Mouse (Mus musculus) right cerebral cortex, postnatal 25 days (tissue): ENCODE data around the gene Hap1.
"Not testable (repeated sequence)": the region's sequence is repeated elsewhere in the genome, so short reads cannot be mapped to it uniquely, and the experiment has no call there.

Experiments used
- DNase-seq: peaks from one replicate; pipeline ENCODE4 v3.0.0; 2022

The Hap1 gene

DNA sequence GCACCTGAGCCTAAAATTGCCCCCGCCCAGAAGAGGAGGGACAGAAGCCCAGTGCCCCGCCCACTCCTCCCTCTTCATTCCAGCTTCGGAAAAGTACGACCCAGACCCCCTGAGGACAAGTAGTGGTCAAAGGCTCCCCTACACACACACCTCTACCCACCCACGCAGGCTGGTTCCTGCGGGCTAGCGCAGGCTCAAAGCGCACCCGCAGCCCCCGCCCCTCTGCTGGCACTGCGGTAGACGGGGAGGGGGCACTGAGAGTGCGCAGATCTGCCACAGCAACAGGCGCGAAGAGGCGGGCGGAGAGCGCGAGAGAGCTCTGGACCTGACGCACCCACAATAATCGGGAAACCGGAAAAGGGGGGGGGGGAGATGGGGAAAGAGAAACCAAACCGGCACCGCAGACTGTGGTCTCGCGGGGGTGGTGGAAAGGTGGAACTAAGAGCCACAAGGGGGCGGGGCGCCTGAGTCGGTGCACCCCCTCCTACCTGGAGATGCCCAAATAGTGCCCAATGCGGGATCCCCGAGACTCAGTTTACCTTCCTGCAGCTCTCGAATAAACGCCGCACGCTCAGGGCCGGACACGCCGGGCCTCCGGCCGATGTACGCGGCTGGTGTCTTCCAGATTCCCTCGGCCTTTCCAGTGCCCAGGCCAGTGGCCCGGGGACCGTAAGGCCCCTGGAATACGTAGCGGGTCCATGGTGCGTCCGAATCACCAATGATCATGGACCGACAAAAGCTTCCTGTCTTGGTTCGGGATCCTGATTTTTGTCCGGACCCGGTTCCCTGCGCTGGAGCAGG is 577 bp downstream of the Hap1 start:
- peak; percentile 61 for DNase-seq

DNA sequence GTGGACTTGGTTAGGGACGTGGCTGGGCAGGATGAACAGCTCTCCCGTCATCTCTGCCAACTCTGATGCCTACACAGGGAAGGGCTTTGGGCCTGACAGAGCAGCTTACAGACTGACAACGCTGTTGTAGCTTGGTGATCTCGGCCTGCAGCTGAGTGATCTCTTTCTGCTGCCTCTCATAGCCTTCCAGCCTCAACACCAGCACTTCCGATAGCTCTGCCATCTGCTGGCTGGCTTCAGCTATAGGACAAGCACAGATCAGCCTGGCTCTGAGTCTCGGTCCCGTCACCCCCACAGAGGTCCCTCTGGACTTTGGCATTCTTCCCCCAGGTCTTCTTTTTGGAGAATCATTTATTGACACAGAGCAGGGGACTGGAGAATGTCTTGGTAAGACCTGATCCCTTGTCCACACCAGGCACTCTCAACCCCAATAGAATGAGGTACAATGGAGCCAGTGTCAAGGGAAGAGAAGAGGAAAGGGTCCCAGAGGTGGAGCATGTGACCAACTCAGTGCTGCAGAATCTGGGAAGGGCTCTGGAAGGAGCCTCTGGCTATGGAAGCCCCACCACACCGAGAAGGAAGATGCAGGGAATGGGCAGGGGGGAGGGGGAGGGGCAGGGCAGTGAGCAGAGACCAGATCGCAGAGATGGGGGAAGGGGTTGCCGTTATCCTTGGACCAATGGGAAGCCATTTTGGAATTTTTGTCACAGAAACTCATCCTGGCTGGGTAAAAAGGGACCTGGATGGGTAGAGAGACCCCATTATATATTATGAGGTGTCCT is 3.7 kb downstream of the Hap1 start:
- DNase-seq: no peak

DNA sequence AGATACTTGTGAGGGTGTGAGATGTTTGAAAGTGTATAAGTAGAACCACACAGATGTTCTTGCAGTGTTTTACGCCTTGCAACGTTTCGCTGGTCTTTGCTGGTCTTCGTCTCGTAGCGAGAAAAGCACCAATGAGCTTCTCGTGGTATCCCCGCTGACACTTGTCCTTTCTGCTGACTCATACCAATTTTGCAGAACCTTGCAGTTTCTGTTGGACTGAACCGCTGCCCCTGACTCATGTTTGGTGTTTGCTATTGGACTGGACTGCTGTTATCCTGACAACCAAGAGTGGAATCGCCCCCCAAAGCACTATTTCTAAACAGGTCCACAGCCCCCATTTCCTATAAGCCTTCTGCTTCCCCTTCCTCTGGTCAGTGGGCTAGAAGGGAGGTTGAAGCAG is 11.7 kb downstream of the Hap1 start:
- no peak for DNase-seq

DNA sequence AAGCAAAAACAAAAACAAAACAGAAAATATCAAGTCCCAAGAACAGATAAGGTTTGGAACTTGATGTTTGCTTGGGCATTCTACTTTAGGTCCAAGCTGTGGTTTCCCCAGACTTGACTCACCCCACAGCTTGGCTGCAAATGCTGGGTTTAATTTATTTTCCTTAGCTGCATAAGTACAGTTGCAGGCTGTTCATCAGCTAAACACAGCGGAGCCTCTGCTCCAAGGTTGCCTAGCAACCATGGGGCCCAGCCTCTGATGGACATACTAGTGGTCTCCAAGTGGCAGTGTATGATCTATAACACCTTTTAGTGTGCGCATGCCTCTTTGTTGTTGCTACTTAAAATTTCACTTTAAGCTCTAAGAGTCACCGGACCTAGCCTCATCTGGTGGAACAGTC is 20.2 kb downstream of the Hap1 start:
- no peak for DNase-seq

DNA sequence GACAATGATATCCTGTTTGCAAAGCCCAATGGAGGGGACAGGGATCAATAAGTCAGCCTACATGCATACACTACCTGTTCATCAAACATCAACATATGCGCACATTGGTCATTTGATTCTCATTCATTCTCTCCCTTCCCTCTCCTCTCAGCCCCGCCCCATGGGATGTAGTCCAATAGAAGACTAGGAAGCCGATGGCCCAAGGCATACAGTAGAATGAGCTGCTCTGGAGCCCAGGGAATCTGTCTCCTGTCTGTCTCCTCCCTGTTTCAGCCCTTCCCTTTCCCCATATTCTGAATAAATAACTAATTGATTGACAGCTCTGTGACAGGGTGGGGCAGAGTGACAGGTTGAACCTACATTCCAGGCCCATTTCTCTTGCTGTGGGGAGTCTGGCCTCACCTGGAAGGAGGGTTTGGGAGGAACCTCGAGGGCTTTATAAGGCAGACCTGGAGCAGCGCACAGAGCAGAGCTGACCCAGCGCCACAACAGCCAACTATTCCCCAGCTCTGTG is 21.9 kb downstream of the Hap1 start, which contains the start of gene Gast:
Gene Gast (plus strand): TSS at position 464 of the 514 bp plus-strand sequence.
- DNase-seq: no peak

DNA sequence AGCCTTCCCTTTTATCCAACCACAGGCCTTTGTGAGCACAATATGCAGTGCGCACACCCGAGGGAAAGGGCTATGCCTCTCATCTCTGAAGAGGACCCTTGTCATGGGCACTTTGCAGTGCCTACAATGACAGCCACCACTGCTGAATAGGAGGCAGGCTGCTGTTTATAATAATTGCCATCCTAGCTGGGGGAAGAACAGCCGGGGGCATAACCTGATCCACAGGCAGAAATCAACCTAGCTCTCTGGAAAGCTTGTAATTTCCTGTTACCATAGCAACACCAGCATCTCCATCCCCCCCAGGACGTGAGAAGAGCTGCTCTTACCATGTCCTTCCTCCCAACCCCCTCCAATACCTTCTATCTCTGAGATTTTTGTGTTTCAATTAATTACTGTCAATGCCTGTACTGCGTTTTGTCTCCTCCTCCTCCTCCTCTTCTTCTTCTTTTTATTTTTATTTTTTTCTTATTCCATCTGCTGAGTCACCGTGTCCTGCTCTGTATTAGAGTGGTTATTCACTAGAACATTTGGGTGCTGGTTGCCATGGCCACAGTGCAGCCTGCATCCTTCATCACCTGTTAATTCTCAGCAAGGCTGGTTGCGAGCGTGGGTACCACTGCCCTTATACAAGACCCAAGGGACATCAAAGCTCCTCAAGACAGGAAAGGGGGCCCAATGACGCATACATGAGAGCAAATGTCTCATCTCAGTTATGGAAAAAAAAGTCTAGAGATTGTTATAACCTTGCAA is 23.0 kb downstream of the Hap1 start:
- DNase-seq: peak; percentile 59

DNA sequence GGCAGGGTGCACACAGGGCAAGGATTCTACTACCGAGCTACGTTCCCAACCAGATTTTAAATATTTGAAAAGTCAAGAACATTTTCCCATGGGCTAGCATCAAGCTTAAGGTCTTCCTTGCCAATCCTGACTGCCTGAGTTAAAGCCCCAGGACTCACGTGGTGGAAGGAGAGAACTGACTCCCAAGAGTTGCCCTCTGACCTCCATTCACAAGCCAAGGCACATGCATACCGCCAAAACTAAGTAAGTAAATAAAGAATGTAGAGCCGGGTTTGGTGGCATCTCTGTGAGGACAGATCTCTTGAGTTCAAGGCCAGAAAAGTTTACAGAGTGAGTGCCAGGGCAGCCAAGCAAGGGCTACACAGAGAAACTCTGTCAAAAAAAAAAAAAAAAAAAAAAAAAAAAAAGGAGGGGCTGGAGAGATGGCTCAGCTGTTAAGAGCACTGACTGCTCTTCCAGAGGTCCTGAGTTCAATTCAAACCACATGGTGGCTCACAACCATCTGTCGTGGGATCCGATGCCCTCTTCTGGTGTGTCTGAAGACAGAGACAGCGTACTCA is 25.0 kb downstream of the Hap1 start:
- DNase-seq: not testable (repeated sequence)

DNA sequence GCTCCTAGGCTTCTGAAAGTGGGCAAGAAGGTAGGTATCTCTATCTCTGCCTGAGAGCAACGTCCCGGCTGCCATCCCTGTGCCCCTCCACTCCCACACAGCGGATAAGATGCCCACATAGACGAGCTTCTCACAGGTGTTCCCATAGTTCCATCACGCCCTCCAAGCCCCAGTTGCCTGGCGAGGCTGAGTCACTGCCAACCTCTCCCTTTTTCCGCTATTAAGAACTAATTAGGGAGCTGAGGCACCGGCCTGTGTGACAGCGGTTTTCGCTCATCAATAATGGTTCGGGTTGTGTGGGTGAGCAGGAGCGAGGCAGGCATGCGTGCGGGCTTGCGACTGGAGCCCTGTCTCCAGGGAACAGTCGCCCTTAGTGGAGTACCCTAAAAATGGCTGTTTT is 25.7 kb downstream of the Hap1 start:
- no peak for DNase-seq

DNA sequence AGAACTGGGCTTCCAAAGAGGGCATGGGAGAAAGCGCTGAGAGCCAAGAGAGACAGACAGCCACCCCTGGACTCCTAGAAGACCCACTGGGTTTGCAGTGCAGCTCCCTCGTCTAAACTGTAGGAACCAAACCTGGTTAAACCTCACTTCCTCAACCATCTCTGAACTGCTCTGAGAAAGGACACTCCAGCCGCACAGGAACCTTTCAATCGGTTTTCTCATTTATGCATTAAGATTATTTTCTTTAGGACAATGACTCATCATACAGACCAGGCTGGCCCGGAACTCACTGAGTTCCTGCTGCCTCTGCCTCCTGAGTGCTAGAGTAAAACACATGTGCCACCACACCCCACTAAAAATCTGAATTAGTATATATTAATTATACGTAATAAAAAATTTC is 28.2 kb downstream of the Hap1 start:
- DNase-seq: no peak

DNA sequence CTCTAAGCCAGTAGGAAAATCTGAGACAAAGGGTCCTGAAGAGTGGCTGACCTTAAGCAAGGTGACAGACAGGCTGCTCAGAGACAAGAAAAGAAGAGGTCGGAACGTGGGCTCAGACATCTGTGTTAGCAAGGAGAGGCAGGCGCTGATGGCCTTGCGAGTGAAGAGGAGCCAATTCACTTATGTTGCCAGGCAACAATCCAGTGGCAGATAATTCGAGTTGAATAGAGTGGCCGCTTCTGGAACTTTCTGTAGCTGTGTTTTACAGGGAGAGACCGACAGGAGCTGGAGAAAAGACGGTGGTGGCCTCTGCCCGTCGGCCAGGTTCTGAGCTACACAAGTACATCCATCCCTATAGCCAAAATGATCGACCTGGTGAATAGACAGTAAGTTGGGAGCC is 28.6 kb downstream of the Hap1 start:
- DNase-seq: no peak

DNA sequence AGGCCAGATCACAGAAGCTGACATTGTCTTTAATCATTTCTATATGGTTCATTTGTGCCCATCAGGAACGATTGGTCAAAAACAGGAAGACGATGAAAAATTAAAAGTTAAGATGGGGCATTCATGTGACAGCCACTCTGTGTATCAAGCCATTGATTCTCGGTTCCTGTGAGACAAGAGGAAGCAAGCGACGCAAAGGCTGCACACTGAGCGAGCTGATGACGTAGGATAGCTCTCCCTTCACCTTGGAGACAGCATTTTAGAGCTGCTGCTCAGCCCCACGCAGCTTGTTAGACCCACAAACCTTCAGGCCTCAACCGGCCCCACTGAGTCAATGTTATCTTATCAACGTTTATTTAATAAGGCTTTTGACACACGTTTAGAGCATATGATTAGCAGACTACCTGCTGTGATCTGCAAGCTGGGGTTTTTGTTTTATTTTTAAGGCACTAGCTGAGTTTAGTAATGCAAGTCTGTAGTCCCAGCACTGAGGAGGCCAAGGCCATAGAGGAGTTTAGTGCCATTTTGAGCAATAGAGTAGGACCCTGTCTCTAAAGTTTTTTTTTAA is 30.8 kb downstream of the Hap1 start:
- DNase-seq: no peak

DNA sequence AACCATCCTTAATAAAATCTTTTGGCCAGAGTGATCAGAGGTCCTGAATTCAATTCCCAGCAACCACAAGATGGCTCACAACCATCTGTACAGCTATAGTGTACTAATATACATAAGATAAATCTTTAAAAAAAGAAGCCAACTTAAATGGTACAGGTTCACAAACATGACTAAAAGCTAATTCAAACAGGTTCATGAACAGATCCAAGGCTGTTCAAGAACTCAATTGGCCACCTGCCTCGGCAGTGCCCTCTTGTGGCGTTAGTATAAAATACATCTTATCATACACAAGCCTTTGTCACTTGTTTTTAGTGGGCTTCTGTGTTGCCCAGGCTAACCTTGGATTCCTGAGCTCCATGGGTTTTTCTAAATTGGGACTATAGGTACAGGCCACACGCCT is 32.4 kb downstream of the Hap1 start:
- DNase-seq: peak; percentile 43

DNA sequence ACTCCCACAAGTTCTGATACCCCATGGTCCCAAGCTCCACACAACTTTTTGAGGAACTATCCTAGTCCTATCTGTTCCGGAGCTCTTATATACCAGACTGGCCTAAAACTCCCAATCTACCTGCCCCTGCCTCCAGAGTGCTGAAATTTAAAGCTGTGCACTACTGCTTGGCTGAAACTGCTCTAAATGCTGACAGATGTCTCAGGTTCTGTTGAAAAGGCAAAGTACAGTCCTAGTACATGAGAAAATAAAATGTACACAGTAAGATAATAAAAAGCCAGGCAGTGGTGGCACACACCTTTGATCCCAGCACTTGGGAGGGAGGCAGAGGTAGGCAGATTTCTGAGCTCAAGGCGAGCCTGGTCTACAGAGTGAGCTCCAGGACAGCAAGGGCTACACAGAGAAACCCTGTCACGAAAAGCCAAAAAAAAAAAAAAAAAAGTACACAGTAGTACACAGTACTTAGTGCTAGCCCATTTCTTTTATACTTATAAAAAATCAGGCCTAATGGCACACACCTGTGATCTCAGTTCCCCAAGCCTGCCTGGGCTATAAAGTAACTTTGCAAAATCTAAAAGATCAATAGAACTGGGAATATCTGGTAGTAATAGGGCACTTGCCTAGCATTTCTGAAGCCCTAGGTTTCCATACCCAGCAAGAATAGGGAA is 33.2 kb downstream of the Hap1 start:
- DNase-seq: no peak

DNA sequence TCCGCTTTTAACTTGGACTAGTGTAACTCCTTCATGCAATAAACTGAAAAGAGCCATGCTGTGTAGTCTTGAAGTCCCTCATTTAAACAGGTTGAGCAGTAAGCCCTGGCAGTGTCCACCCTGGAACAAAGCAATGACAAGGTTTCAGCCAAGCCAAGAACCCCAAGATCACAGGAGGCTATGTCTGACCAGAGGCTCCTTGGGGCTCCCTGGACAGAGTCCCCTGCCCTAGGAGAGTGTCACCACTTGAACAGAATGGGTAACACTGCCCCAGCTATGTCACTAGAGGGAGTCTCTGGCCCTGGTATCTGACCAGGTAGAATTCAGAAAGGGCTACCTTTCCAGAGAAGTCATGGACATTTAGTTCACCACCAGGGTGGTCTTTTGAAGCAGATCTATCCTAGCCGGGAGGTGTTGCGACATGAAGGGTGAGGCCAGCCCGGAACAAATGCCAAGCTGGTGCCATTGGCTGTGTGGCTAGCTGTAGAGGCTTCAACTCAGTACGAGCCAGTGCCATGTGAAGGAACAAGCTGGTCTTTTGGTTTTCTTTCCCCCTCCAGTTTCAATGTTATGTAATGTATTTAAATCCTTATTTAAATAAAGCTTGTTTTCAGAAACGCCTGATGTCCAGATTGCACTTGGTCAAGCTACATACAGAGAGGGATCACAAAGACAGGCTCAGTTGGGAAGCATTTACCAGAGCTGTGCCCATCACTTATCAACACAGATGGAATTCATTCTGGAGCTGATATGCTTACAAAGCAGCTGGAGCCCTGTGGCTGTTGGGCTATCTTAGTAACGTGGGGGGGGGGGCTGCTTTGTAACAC is 34.2 kb downstream of the Hap1 start:
- not testable (repeated sequence) for DNase-seq

DNA sequence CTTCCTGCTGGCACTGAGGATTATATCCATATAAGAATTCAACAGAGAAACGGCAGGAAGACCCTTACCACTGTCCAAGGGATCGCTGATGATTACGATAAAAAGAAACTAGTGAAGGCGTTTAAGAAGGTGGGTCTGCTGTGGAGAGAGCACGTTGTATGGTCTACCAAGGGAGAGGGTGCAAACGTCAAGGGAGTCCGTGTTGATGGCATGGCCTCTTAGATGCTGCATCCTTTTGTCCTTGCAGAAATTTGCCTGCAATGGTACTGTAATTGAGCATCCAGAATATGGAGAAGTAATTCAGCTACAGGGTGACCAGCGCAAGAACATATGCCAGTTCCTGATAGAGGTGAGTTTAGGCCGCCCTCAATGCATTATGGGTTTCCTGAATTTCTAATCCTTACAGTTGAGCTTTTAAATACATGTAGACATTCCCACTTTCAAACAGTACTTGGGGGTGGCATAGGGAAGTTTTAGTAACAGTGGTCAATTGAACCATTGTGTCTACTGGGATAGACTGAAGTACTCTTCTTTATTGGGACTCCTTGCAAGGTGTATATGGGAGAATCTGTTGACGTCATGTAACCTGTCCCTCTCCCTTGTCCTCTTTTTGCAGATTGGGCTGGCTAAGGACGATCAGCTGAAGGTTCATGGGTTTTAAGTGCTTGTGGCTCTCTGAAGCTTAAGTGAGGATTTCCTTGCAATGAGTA is 35.1 kb downstream of the Hap1 start:
- not testable (repeated sequence) for DNase-seq

DNA sequence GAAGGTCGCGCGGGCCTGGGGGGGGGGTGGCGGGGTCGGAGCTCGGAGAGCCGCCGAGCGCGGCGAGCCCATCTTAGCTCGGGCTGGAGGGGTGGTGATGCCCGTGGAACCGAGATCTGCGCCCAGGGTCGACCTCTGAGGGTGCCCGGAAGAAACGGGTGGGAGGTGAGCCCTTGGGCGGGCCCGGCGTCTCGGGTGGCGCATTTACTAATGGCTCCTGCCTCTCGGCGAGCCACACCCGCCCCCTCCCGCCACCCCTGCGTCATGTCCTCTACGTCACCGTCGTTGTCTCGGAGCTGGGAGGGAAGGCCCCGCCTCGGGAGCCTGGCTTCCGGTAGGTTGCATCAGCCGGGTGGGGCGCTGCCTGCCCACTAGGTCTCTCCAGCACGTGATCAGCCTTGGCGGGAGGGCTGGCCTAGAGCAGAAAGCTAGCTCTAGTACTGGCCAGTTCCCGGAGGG is 35.7 kb downstream of the Hap1 start:
- DNase-seq: peak; percentile 91

DNA sequence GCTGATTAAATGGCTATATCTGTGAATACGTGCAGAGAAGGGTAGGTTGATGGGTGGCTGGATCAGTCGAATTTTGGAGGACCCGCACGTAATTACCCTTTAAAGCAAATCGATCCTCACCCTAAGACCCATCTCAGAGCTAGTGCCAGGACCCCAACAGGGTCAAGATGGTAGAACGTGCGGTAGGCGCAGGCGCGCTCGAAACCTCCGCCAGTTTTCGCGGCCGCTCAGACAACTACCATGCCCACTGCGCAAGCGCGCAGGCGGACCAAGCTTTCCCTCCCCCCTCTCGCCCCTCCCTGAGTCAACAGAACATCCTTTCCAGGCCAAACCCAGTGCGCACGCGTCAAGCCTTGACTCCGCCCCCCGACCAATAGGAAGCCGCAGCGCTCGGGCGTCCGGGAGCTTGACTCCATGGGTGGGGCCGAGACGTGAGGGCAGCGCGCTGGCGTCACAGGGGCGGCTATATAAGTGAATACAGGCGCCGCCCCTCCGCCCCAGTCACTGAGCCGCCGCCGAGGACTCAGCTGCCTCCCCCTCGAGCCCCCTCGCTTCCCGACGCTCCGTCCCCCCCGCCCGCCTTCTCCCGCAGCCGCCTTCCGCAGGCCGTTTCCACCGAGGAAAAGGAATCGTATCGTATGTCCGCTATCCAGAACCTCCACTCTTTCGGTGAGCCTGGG is 36.3 kb downstream of the Hap1 start, which contains the start of gene Eif1:
Gene Eif1 (plus strand): TSS at position 394 of the 680 bp plus-strand sequence.
- peak; percentile 100 for DNase-seq

DNA sequence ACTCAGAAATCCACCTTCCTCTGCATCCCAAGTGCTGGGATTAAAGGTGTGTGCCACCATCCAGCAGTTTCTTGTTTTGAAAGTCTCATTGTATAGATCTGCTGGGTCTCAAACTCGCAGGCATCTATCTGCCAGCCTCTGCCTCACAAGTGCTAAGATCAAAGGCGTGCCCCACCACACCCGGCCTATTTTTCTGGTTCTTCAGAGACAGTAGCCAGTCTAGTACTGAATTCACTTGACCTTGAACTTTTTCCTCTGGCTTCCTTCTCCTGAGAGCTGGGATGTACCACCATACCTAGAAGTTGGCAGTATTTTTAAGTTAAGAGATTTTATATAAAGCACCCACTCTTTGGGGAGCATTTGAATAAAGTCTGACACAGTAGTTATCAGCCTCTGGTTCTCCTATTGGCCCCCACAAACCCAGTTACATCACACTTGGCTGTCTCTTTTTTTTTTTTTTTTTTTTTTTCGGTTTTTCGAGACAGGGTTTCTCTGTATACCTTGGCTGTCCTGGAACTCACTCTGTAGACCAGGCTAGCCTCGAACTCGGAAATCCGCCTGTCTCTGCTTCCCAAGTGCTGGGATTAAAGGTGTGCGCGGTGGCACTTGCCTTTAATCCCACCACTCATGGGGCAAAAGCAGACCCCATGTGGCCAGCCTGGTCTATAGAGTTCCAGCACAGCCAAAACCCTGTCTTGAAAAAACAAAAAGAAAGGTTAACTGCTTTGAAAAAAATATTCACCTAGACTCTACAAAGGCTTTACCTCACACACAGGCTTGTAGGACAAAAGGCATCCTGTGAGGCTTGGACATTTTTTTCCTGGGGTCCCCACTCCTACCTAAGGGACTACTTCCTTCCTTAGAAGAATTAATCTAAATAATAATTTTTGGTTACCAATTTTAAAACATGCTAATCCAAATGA is 37.1 kb downstream of the Hap1 start:
- no peak for DNase-seq
